Mouse (Mus musculus) liver, adult 2 months (tissue): ENCODE data around the gene P2rx1.

Experiments used
- CTCF ChIP-seq: fragments of 200-500 bp; IDR thresholded peaks from 2 replicates; pipeline ENCODE4 v1.5.1; 2011; ENCODE audit warnings: low read depth, low read length, control low read depth
- POLR2A ChIP-seq: fragments of 200-500 bp; IDR thresholded peaks from 2 replicates; pipeline ENCODE4 v1.6.1; 2011; ENCODE audit warnings: low read length, control low read depth; ENCODE audit not compliant: insufficient read depth; ENCODE audit errors: extremely low read depth

DNA sequence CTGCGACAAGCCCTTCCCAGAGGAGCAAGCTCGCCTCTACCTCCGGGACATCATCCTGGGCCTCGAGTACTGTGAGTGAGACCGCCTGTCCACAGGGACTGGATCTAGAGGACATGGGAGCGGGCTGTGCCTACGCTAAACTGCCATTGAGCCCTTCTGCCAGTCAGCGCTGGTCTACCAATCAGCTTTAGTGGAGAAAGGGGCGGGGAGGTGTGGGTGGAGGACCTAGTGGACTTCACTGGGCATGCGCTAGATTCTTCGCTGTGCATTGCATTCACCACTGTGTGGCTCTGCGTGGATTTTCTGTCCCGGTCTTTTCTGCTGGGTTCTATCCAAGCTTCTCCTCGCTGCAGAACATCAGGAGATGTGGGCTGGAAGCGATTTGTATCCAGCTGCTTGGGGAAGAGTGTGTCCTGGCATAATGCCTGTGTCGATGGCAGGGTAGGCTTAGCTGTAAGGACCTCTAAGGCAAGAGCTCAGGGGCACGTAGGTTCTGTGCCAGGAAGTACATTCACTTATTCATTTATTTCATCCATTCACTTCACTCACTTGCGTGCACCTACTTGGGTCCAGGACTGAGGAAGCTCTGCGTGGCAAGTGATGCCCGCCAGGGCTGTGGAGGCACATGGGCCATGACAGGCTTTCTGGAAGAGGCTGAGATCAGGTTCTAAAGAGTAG lies 32.1 kb downstream of the P2rx1 start:
- TF ChIP-seq POLR2A (no peak), CTCF (no peak)
